Mouse (Mus musculus) intestine, postnatal 0 days (tissue): Measurements from ENCODE around the gene Cwc27. TPM values are rescaled to one million over a fixed set of nuclear protein-coding genes. Genes with fewer than 3 reads are reported as not detected.
A peak's percentile ranks its signal among the peaks of the same experiment; 100 is the strongest.

Experiments used
- ATAC-seq: fragments of 200-750 bp; cut with Nextera tagmentation; 2 replicates; pipeline ENCODE4 v1.8.0; 2017; ENCODE audit warnings: mild to moderate bottlenecking, moderate TSS enrichment, moderate library complexity
- H3K27ac ChIP-seq: fragments of 300-500 bp; sonication (generic); 2 replicates; pipeline ENCODE4 v1.5.1; 2014; ENCODE audit warnings: mild to moderate bottlenecking, low read depth, low read length, moderate library complexity
- H3K27me3 ChIP-seq: fragments of 300-500 bp; sonication (generic); replicated peaks from 2 replicates; pipeline ENCODE4 v1.6.1; 2014; ENCODE audit warnings: low read length, mixed read lengths; ENCODE audit not compliant: control insufficient read depth, insufficient read depth
- H3K36me3 ChIP-seq: fragments of 300-500 bp; sonication (generic); 2 replicates; pipeline ENCODE4 v1.6.1; 2014; ENCODE audit warnings: mild to moderate bottlenecking, moderate library complexity; ENCODE audit not compliant: control insufficient read depth, insufficient read depth
- H3K4me1 ChIP-seq: fragments of 300-500 bp; sonication (generic); replicated peaks from 2 replicates; pipeline ENCODE4 v1.6.1; 2014; ENCODE audit warnings: antibody characterized with exemption, low read length, mixed read lengths; ENCODE audit not compliant: control insufficient read depth, insufficient read depth
- H3K4me2 ChIP-seq: fragments of 300-500 bp; sonication (generic); replicated peaks from 2 replicates; pipeline ENCODE4 v1.6.1; 2014; ENCODE audit warnings: low read depth, mild to moderate bottlenecking, moderate library complexity
- H3K4me3 ChIP-seq: fragments of 300-500 bp; sonication (generic); 2 replicates; pipeline ENCODE4 v1.5.1; 2014; ENCODE audit warnings: low read depth, low read length
- H3K9ac ChIP-seq: fragments of 300-500 bp; sonication (generic); 2 replicates; pipeline ENCODE4 v1.6.1; 2014; ENCODE audit warnings: mild to moderate bottlenecking, low read depth, low read length
- H3K9me3 ChIP-seq: fragments of 300-500 bp; sonication (generic); 2 replicates; pipeline ENCODE4 v1.6.1; 2016; ENCODE audit warnings: mixed run types; ENCODE audit not compliant: control insufficient read depth
- CTCF ChIP-seq: sonication (generic); IDR thresholded peaks from 2 replicates; pipeline ENCODE4 v1.5.1; 2016; ENCODE audit warnings: low read depth, mild to moderate bottlenecking, control low read depth, antibody characterized with exemption, moderate library complexity
- WGBS: fragments of 180-500 bp; shearing (Covaris S2); extraction: QIAGEN DNeasy Blood & Tissue Kit; methylation state at CpG from one replicate; pipeline ENCODE4 v1.1.7; 2014; 5-methylcytosine and 5-hydroxymethylcytosine counted together
- polyA plus RNA-seq: library from polyadenylated mRNA; unstranded; fragments of >200 nt; fragmentation: Nextera tagmentation; extraction: Ambion mirVana; gene quantifications from 2 replicates; pipeline ENCODE4 v1.2.1, GENCODE M21; 2015

The Cwc27 gene
- polyA plus RNA-seq, 1 experiment from 2014 or later = 15.6 TPM

DNA sequence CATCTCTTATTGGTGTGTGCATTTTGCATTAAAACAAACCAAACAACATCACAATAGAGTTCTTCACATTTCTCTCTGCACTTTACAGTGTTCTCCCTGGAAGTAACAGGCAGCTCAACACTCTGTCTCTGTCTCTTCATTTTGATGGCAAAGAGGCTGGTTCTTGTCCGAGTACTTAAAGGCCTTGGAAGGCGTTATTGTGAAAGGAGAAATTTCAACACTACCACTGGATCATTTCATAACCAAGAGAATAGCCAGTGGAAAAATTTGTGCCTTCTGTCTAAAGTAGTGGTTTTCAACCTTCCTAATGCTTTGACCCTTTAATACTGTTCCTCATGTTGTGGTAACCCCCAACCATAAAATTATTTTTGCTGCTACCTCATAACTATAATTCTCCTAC is 211.8 kb downstream of the Cwc27 start:
- Histone ChIP-seq H3K27ac (no peak overlapping the region), H3K9me3 (no peaks in the 10 kb centered on the region), H3K4me3 (no peak overlapping the region), H3K36me3 (no peaks in the 10 kb centered on the region), H3K4me1 (no peaks in the 10 kb centered on the region), H3K9ac (no peak overlapping the region), H3K27me3 (no peaks in the 10 kb centered on the region), H3K4me2 (no peak overlapping the region)
- no peak for ATAC-seq
- TF ChIP-seq CTCF = no peak
- 88% methylated on average over 2 of the region's 2 CpGs for WGBS

DNA sequence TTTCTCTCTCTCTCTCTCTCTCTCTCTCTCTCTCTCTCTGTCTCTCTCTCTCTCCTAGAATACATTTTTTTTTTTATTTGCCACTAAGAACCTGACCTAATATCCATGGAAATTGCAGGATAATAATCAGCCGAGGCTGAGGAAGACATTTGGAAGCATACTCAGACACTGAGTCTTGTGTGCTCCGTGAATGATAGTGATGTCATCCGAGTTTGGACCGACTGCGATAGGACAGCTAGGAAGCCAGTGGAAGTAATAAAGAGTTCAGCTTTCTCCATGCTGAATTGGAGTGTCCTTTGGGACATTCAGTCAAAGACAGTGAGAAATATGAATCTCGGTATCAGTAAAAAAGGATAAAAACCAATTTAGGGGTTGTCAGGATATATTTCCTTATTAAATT is 214.7 kb downstream of the Cwc27 start:
- Histone ChIP-seq H3K27me3 (no peaks in the 10 kb centered on the region), H3K9me3 (no peaks in the 10 kb centered on the region), H3K4me1 (no peaks in the 10 kb centered on the region), H3K4me3 (no peak overlapping the region), H3K36me3 (no peaks in the 10 kb centered on the region), H3K4me2 (no peak overlapping the region), H3K9ac (no peak overlapping the region), H3K27ac (no peak overlapping the region)
- TF ChIP-seq CTCF = no peak
- ATAC-seq = no peak
- WGBS = 80% methylated on average over 6 of the region's 6 CpGs

DNA sequence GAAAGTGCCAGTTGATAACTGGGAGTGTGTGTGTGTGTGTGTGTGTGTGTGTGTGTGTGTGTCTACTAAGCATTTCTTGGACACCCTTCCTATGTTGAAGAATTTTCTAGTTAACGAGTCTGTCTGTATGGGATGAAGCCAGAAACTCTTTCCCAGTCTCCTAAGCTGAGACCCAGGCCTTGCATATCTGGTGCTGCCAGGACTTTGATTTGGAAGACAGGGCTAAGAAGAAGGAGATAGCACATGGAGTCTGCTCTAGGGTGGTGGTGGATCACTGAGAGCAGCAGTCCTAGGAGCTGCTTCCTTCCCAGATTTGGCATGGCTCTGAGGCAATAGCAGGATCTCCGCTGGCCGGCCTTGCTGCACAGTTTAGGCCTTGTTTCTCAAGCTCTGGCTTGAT is 215.2 kb downstream of the Cwc27 start:
- H3K27me3 ChIP-seq = no peaks in the 10 kb centered on the region
- H3K9me3 ChIP-seq = no peaks in the 10 kb centered on the region
- no peak for ATAC-seq
- H3K4me1 ChIP-seq = no peaks in the 10 kb centered on the region
- 86% methylated on average over 3 of the region's 3 CpGs for WGBS
- no peak overlapping the region for H3K27ac ChIP-seq
- no peaks in the 10 kb centered on the region for H3K36me3 ChIP-seq
- TF ChIP-seq CTCF = no peak
- H3K4me3 ChIP-seq = no peak overlapping the region
- no peak overlapping the region for H3K9ac ChIP-seq
- H3K4me2 ChIP-seq = no peak overlapping the region

DNA sequence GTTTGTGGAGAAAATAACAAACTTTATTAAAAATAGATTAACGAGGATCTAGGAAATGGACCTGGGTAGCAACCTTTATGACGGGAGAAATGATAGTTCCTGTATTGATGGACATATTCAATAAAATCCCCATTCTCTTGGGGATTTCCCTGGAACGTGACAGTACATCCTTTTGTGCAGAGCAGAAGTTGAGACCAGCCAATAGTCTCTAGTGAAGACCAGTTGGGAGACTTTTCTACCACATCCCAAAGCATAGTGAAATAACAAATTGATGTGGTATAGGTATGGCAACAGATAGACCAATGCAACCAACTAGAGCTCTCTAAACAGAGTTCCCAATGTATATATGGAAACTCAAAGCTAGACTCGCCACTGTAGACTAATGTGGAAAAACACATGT is 220.7 kb downstream of the Cwc27 start:
- H3K27me3 ChIP-seq = no peaks in the 10 kb centered on the region
- TF ChIP-seq CTCF = no peak
- no peak overlapping the region for H3K4me3 ChIP-seq
- 85% methylated on average over 4 of the region's 4 CpGs for WGBS
- no peak overlapping the region for H3K27ac ChIP-seq
- H3K4me1 ChIP-seq = no peaks in the 10 kb centered on the region
- no peak overlapping the region for H3K9ac ChIP-seq
- ATAC-seq = no peak
- no peaks in the 10 kb centered on the region for H3K36me3 ChIP-seq
- H3K4me2 ChIP-seq = no peak overlapping the region
- no peaks in the 10 kb centered on the region for H3K9me3 ChIP-seq

DNA sequence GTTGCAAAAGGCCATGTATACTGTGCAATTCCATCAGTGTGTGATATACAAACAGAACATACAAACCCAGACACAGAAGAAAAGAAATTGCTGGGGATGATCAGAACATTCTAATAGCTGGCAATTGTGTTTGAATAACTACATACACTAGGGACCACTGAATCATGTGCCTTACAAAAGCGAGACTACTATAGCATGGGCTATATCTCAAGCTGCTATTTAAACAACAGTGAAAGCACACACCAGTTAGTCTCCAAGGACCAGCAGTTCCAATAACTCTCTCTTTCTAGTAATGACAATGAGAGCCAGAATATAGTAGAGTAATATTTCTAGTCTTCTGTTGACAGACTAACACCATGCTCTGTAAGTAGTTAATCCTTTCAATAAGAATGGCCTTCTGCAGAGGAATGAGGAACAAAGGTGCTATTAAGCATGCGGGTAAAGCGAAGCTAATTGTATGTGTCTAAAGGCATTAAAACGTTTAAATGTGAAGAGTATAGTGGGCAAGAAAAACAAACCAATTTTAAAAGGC is 222.1 kb downstream of the Cwc27 start:
- H3K27ac ChIP-seq = no peak overlapping the region
- H3K27me3 ChIP-seq = no peaks in the 10 kb centered on the region
- no peak overlapping the region for H3K9ac ChIP-seq
- H3K4me2 ChIP-seq = no peak overlapping the region
- ATAC-seq = no peak
- no peak for TF ChIP-seq CTCF
- H3K4me3 ChIP-seq = no peak overlapping the region
- no peaks in the 10 kb centered on the region for H3K36me3 ChIP-seq
- no peaks in the 10 kb centered on the region for H3K9me3 ChIP-seq
- whole genome bisulfite sequencing = 73% methylated on average over 4 of the region's 4 CpGs
- peaks cover 3% of the 10 kb centered on the region; the same call in 1 of the 2 replicates for H3K4me1 ChIP-seq

DNA sequence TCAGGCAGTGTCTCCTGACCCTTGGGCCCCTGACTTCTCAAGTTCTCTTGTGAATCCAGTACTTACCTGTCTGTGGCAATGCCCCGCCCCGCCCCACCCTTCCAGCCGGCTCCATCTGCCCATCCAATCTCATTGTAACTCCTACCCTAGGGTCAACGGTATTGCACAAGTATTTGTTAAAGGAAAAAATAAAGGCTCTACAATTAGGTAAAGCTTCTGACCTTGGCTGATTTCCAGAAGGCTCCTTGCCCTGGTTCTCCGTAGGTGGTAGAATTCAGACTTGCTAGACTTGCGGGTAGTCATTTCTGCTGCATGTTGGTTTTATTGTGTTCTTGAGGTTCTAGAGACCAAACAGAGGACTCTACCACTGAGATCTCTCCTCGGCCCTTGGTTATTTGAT is 226.0 kb downstream of the Cwc27 start:
- no peak for ATAC-seq
- no peak overlapping the region for H3K9ac ChIP-seq
- TF ChIP-seq CTCF = no peak
- no peak overlapping the region for H3K4me2 ChIP-seq
- H3K4me1 ChIP-seq = peaks cover 3% of the 10 kb centered on the region; the same call in 1 of the 2 replicates
- H3K27ac ChIP-seq = no peak overlapping the region
- H3K36me3 ChIP-seq = no peaks in the 10 kb centered on the region
- 68% methylated on average over 7 of the region's 7 CpGs for WGBS
- no peaks in the 10 kb centered on the region for H3K9me3 ChIP-seq
- no peak overlapping the region for H3K4me3 ChIP-seq
- H3K27me3 ChIP-seq = no peaks in the 10 kb centered on the region

DNA sequence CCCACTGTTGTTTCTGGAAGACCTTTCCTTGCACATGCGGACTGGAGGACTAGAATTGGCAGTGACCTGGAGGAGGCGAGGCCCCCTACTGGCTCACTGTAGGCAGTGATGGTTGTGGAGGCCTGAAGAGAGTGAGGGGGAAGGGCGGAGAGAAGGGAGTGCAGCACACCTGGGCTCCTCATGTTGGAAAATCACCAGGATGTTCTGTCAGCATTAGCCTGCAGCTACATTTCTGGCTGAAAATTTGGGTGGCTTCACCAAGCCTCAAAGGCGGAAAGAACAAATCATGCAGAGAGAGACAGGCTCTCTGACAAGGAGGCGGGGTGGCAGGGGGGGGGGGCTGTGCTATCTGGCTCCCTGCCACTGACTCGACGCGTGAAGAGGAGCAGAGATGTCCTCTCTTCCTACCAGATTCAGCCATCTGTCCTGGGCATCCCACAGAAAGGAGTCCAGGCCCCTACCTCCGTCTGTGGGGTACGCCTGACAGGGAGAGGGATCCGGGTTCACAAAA is 226.8 kb downstream of the Cwc27 start:
- Histone ChIP-seq H3K9ac (no peak overlapping the region), H3K9me3 (no peaks in the 10 kb centered on the region), H3K4me3 (no peak overlapping the region), H3K36me3 (no peaks in the 10 kb centered on the region), H3K27me3 (no peaks in the 10 kb centered on the region), H3K4me2 (no peak overlapping the region), H3K27ac (no peak overlapping the region), H3K4me1 (peaks cover 3% of the 10 kb centered on the region; the same call in 1 of the 2 replicates)
- WGBS = 43% methylated on average over 11 of the region's 11 CpGs
- ATAC-seq = no peak
- peak; percentile 64 for TF ChIP-seq CTCF
